ENCODE assay signal across 13 mouse cellular contexts in the genomic region with DNA sequence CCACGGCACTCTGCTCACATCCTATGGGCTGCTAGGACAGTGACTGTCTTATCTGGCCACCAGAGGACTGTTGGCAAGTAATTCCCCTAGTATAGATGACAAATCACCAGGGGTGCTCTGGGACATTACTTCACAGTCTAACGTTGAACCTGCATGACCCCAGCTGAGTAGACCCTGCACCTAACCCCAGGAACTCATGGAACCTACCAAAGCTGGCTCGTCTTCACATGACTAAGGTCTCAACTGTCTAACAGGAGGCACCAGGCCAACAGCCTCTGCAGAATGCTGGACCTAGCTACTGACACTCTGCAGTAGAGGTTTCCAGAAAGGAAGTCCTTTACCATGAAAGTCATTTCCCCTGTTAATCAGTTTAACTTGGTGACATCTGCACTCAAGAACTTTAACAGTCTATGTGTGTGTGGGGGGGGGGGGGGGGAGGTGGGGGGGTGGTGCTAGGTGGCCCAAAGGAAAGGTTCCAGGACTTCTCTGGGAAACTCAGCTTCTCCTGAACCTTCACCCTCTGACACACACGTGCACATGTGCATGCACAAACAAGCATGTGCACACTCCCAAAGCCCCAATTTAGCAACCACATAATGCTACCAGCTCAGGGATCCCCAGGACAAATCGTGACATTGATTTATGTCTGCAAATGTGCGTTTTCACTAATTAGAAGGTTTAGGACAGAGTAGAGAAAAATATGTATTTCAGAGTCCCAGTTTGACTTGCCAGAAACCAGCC. TPM values are rescaled to one million over a fixed set of nuclear protein-coding genes. Genes with fewer than 3 reads are reported as not detected.
A peak's percentile ranks its signal among the peaks of the same experiment; 100 is the strongest.
DNase-seq lines count a peak whose midpoint lies in the region; ATAC-seq lines count a peak whose summit lies in the region.
"Had no signal": no experiment of that assay in that cellular context is flagged by ENCODE, and none has a peak within 500 bp of the region (broad histone marks: within the 10 kb centered on the region; RNA-seq: fewer than 3 reads in every experiment).

No protein-coding gene starts in this region.

- intact Hi-C loops in gastrocnemius, postnatal 14 days (cut with DNase I; ENCODE audit: low total_unique reads) = no loop called here

- peaks cover 11% of the 10 kb centered on the region for H3K36me3 ChIP-seq in limb, embryonic 15.5 days

- no peaks in the 10 kb centered on the region for H3K9me3 ChIP-seq in limb, embryonic 15.5 days

- H3K27me3 ChIP-seq in limb, embryonic 15.5 days = no peaks in the 10 kb centered on the region
- H3K27me3 ChIP-seq: Patski had no signal

- WGBS in limb, embryonic 15.5 days = 54% methylated on average over 6 of the region's 6 CpGs

- H3K4me1 ChIP-seq in limb, embryonic 15.5 days = peaks cover 73% of the 10 kb centered on the region

- ATAC-seq in limb, embryonic 15.5 days (ENCODE audit: insufficient number of reproducible peaks, low FRiP score, low TSS enrichment, low read depth) = no peak
- ATAC-seq: Patski had no signal

- peak; percentile 63 to 75 for DNase-seq in adrenal gland, adult (ENCODE audit: inconsistent age in 2 of 2, low spot score in 1 of 2)
- no peak for DNase-seq in adrenal gland, adult 8-10 months
- DNase-seq in kidney, adult 9 months = peak; percentile 52
- no peak for DNase-seq in kidney, adult 11 months
- peak; percentile 49 for DNase-seq in gastrocnemius, postnatal 14 days
- DNase-seq in cerebellum, adult 9-10 months = no peak
- DNase-seq in natural killer cell, adult 2 months (ENCODE audit: low spot score in 2 of 2) = no peak
- DNase-seq: midbrain, embryonic 14.5 days had no signal

- H3K9ac ChIP-seq in limb, embryonic 15.5 days = no peak overlapping the region
- H3K9ac ChIP-seq: hindbrain, embryonic 14.5 days had no signal

- H3K4me3 ChIP-seq in limb, embryonic 15.5 days = no peak overlapping the region
- H3K4me3 ChIP-seq: erythroblast, embryonic 14.5 days; left cerebral cortex, adult 2 months had no signal

- 0 out of 2 replicates have a peak overlapping the region, but pooled peaks have one; percentile 3 for H3K4me2 ChIP-seq in limb, embryonic 15.5 days
- H3K4me2 ChIP-seq: hindbrain, embryonic 14.5 days had no signal

- peak overlapping the region; percentile 79 for H3K27ac ChIP-seq in limb, embryonic 15.5 days
- H3K27ac ChIP-seq: hindbrain, embryonic 14.5 days had no signal

RNA-seq across cellular contexts. Expression of gene Lrp5, which starts 19.0 kb away (rescaled TPM):
- total RNA-seq in adrenal gland, adult 8-10 months (2022) = 100 to 1,000 TPM in 3 of 4 experiments, 10 to 100 TPM in 1; 99.3 to 161 (median 120) TPM
- total RNA-seq in gastrocnemius, postnatal 14 days (2021) = 10 to 100 TPM; 33.0 to 39.3 TPM
- polyA plus RNA-seq in limb, embryonic 15.5 days (2015; fragmentation: Nextera tagmentation; extraction: Ambion mirVana) = 6.6 and 6.8 TPM in 2 replicates

RNA-seq across cellular contexts. Expression of gene 1810055G02Rik, which starts 40.8 kb away (rescaled TPM):
- total RNA-seq in adrenal gland, adult 8-10 months (2022) = 10 to 100 TPM; 29.1 to 42.7 (median 32.1) TPM
- 10 to 100 TPM in 1 of 2 experiments, 1 to 10 TPM in 1; 9.7 to 15.9 TPM for total RNA-seq in gastrocnemius, postnatal 14 days (2021)
- 60.5 and 69.0 TPM in 2 replicates for polyA plus RNA-seq in limb, embryonic 15.5 days (2015; fragmentation: Nextera tagmentation; extraction: Ambion mirVana)

Comparison
In these comparisons a context has a peak if more than half of its experiments do, and no peak if none do; other contexts are left out.
1. DNase-seq: peak in adrenal gland, adult (2 of 2), kidney, adult 9 months (single experiment) and gastrocnemius, postnatal 14 days (single experiment); none in adrenal gland, adult 8-10 months (single experiment), kidney, adult 11 months (single experiment), cerebellum, adult 9-10 months (single experiment) and natural killer cell, adult 2 months (0 of 2).